ENCODE assay signal across 27 mouse cellular contexts in the genomic region with DNA sequence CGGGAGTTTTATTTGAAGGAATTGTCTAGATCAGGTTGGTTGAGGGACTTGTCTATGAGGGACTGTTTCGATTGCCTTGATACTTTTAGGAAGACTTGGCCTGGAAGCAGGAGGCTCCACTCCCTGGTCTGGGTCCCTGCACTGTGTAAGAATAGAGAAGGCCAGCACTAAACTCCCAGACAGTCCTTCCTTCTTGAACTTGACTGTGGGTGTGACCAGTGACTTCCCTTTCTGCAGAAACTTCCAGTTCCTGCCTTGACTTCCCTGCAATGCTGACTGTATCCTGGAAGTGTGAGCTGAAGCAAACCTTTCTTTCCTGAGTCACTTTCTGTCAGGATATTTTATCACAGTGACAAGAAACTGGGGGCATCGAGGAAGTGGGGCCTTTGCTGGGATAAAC. TPM values are rescaled to one million over a fixed set of nuclear protein-coding genes. Genes with fewer than 3 reads are reported as not detected.
DNase-seq lines count a peak whose midpoint lies in the region; ATAC-seq lines count a peak whose summit lies in the region.
"Had no signal": no experiment of that assay in that cellular context is flagged by ENCODE, and none has a peak within 500 bp of the region (broad histone marks: within the 10 kb centered on the region; RNA-seq: fewer than 3 reads in every experiment).

No protein-coding gene starts in this region.

- no peak for DNase-seq in forebrain, embryonic 10.5 days (ENCODE audit: extremely low spot score, low spot score)
- no peak for DNase-seq in midbrain, embryonic 11.5 days (ENCODE audit: low spot score, missing footprints)
- no peak for DNase-seq in ovary, postnatal 14 days (ENCODE audit: low spot score)
- DNase-seq: adrenal gland, adult 8-10 months; adrenal gland, postnatal 14 days; adrenal gland, postnatal 36 days; B cell, adult 2 months; cerebellum, adult 11 months; cerebellum, adult 18-20 months; cerebellum, adult 8-10 months; cerebellum, adult 9-11 months; cerebellum, postnatal 14 days; cerebellum, postnatal 36 days; embryo, embryonic 11 days had no signal

- no peak overlapping the region for H3K9ac ChIP-seq in forebrain, embryonic 12.5 days
- no peak overlapping the region for H3K9ac ChIP-seq in midbrain, embryonic 11.5 days (ENCODE audit: low read length)
- H3K9ac ChIP-seq: embryonic facial prominence, embryonic 13.5 days; embryonic facial prominence, embryonic 15.5 days had no signal

- 94% methylated on average over 3 of the region's 3 CpGs for WGBS in forebrain, embryonic 10.5 days
- 90% methylated on average over 3 of the region's 3 CpGs for WGBS in forebrain, embryonic 12.5 days
- 86% methylated on average over 3 of the region's 3 CpGs for WGBS in midbrain, embryonic 11.5 days

- H3K36me3 ChIP-seq in forebrain, embryonic 10.5 days (replicated peaks): no peaks in the 10 kb centered on the region
- H3K36me3 ChIP-seq in forebrain, embryonic 12.5 days (replicated peaks): no peaks in the 10 kb centered on the region
- no peaks in the 10 kb centered on the region for H3K36me3 ChIP-seq in midbrain, embryonic 11.5 days (ENCODE audit: control insufficient read depth, insufficient read depth, low read length)
- H3K36me3 ChIP-seq: embryonic facial prominence, embryonic 13.5 days; embryonic facial prominence, embryonic 15.5 days; G1E had no signal

- H3K4me2 ChIP-seq in forebrain, embryonic 12.5 days: no peak overlapping the region
- no peak overlapping the region for H3K4me2 ChIP-seq in midbrain, embryonic 11.5 days
- H3K4me2 ChIP-seq: embryonic facial prominence, embryonic 13.5 days; embryonic facial prominence, embryonic 15.5 days had no signal

- no peaks in the 10 kb centered on the region for H3K27me3 ChIP-seq in forebrain, embryonic 10.5 days (ENCODE audit: poor library complexity, severe bottlenecking)
- no peaks in the 10 kb centered on the region for H3K27me3 ChIP-seq in forebrain, embryonic 12.5 days
- no peaks in the 10 kb centered on the region for H3K27me3 ChIP-seq in midbrain, embryonic 11.5 days (ENCODE audit: control insufficient read depth, insufficient read depth, low read length)
- H3K27me3 ChIP-seq: CH12.LX; embryonic facial prominence, embryonic 13.5 days; embryonic facial prominence, embryonic 15.5 days had no signal

- no peak overlapping the region for H3K4me3 ChIP-seq in forebrain, embryonic 10.5 days
- H3K4me3 ChIP-seq in forebrain, embryonic 12.5 days (replicated peaks): no peak overlapping the region
- no peak overlapping the region for H3K4me3 ChIP-seq in midbrain, embryonic 11.5 days (ENCODE audit: low read depth, low read length)
- H3K4me3 ChIP-seq: embryonic facial prominence, embryonic 13.5 days; embryonic facial prominence, embryonic 15.5 days; erythroblast, embryonic 14.5 days had no signal

- ATAC-seq in forebrain, embryonic 12.5 days (ENCODE audit: low FRiP score): no peak
- peak; percentile 65 for ATAC-seq in granulocyte monocyte progenitor cell, adult 5-6 weeks (replicated peaks; ENCODE audit: poor library complexity, severe bottlenecking)
- ATAC-seq in megakaryocyte, adult 5-6 weeks (ENCODE audit: poor library complexity, severe bottlenecking): peak; percentile 71
- peak; percentile 58 for ATAC-seq in monocyte, adult 5-6 weeks (replicated peaks; ENCODE audit: insufficient number of reproducible peaks, low FRiP score, low TSS enrichment, poor library complexity, severe bottlenecking)
- ATAC-seq in midbrain, embryonic 11.5 days (ENCODE audit: low FRiP score): no peak
- no peak for ATAC-seq in activated CD4-positive, CD25-positive, alpha-beta regulatory T cell, adult 4 months
- ATAC-seq: CD4-positive, CD25-positive, alpha-beta regulatory T cell, adult 4 months; forebrain, embryonic 14.5 days; forebrain, embryonic 16.5 days had no signal

- H3K4me1 ChIP-seq in forebrain, embryonic 10.5 days: peaks cover 19% of the 10 kb centered on the region
- no peaks in the 10 kb centered on the region; the same call in 1 of the 2 replicates for H3K4me1 ChIP-seq in forebrain, embryonic 12.5 days
- H3K4me1 ChIP-seq in midbrain, embryonic 11.5 days (ENCODE audit: control insufficient read depth, insufficient read depth, low read length): no peaks in the 10 kb centered on the region
- H3K4me1 ChIP-seq: embryonic facial prominence, embryonic 15.5 days had no signal

- H3K27ac ChIP-seq in forebrain, embryonic 10.5 days: 0 out of 2 replicates have a peak overlapping the region, but pooled peaks have one; percentile 20
- no peak overlapping the region for H3K27ac ChIP-seq in forebrain, embryonic 12.5 days
- H3K27ac ChIP-seq in midbrain, embryonic 11.5 days (ENCODE audit: low read depth, low read length): no peak overlapping the region
- H3K27ac ChIP-seq: embryonic facial prominence, embryonic 13.5 days; embryonic facial prominence, embryonic 15.5 days had no signal

- H3K9me3 ChIP-seq in forebrain, embryonic 10.5 days: no peaks in the 10 kb centered on the region
- no peaks in the 10 kb centered on the region for H3K9me3 ChIP-seq in forebrain, embryonic 12.5 days
- no peaks in the 10 kb centered on the region for H3K9me3 ChIP-seq in midbrain, embryonic 11.5 days (ENCODE audit: control insufficient read depth, low read length)
- H3K9me3 ChIP-seq: embryonic facial prominence, embryonic 13.5 days; embryonic facial prominence, embryonic 15.5 days; G1E had no signal

RNA-seq across cellular contexts. Expression of a gene that starts 8.7 kb away (rescaled TPM):
- 3.5 and 3.6 TPM in 2 replicates for polyA plus RNA-seq in forebrain, embryonic 10.5 days (2016; fragmentation: Nextera tagmentation; extraction: Ambion mirVana)
- polyA plus RNA-seq in forebrain, embryonic 12.5 days (2016; fragmentation: Nextera tagmentation; extraction: Ambion mirVana): 5.1 and 5.2 TPM in 2 replicates
- total RNA-seq in granulocyte monocyte progenitor cell, adult 5-6 weeks (2014; fragmentation: Nextera tagmentation): 29.0 and 34.6 TPM in 2 replicates
- 43.6 and 43.7 TPM in 2 replicates for total RNA-seq in granulocyte monocyte progenitor cell, adult 5-6 weeks (2017)
- total RNA-seq in megakaryocyte, adult 5-6 weeks (2015): 38.4 and 40.4 TPM in 2 replicates
- 40.1 and 42.2 TPM in 2 replicates for total RNA-seq in megakaryocyte, adult 5-6 weeks (2017)
- total RNA-seq in monocyte, adult 5-6 weeks (2017): 36.9 to 41.1 TPM (median 37.0 TPM) in 3 replicates
- polyA plus RNA-seq in midbrain, embryonic 11.5 days (2014; fragmentation: Nextera tagmentation; extraction: Ambion mirVana): 5.7 and 6.6 TPM in 2 replicates
- polyA plus RNA-seq in activated CD4-positive, CD25-positive, alpha-beta regulatory T cell, adult 4 months (2017; shearing (Covaris generic)): 10 to 100 TPM; 13.2 to 15.8 TPM

RNA-seq across cellular contexts. Expression of a gene that starts 53.3 kb away (rescaled TPM):
- 37.1 and 38.8 TPM in 2 replicates for polyA plus RNA-seq in forebrain, embryonic 10.5 days (2016; fragmentation: Nextera tagmentation; extraction: Ambion mirVana)
- polyA plus RNA-seq in forebrain, embryonic 12.5 days (2016; fragmentation: Nextera tagmentation; extraction: Ambion mirVana): 31.5 and 35.1 TPM in 2 replicates
- total RNA-seq in granulocyte monocyte progenitor cell, adult 5-6 weeks (2014; fragmentation: Nextera tagmentation): 58.4 and 62.3 TPM in 2 replicates
- 75.4 and 85.1 TPM in 2 replicates for total RNA-seq in granulocyte monocyte progenitor cell, adult 5-6 weeks (2017)
- 64.1 and 69.9 TPM in 2 replicates for total RNA-seq in megakaryocyte, adult 5-6 weeks (2015)
- total RNA-seq in megakaryocyte, adult 5-6 weeks (2017): 94.1 and 98.6 TPM in 2 replicates
- 117 to 140 TPM (median 127 TPM) in 3 replicates for total RNA-seq in monocyte, adult 5-6 weeks (2017)
- polyA plus RNA-seq in midbrain, embryonic 11.5 days (2014; fragmentation: Nextera tagmentation; extraction: Ambion mirVana): 17.1 and 18.7 TPM in 2 replicates
- 10 to 100 TPM; 10.1 to 11.5 TPM for polyA plus RNA-seq in activated CD4-positive, CD25-positive, alpha-beta regulatory T cell, adult 4 months (2017; shearing (Covaris generic))

Comparison
In these comparisons a context has a peak if more than half of its experiments do, and no peak if none do; other contexts are left out.
1. ATAC-seq: peak in granulocyte monocyte progenitor cell, adult 5-6 weeks (single experiment), megakaryocyte, adult 5-6 weeks (single experiment) and monocyte, adult 5-6 weeks (single experiment); none in forebrain, embryonic 12.5 days (single experiment), midbrain, embryonic 11.5 days (single experiment) and activated CD4-positive, CD25-positive, alpha-beta regulatory T cell, adult 4 months (single experiment).